In the genomic region with DNA sequence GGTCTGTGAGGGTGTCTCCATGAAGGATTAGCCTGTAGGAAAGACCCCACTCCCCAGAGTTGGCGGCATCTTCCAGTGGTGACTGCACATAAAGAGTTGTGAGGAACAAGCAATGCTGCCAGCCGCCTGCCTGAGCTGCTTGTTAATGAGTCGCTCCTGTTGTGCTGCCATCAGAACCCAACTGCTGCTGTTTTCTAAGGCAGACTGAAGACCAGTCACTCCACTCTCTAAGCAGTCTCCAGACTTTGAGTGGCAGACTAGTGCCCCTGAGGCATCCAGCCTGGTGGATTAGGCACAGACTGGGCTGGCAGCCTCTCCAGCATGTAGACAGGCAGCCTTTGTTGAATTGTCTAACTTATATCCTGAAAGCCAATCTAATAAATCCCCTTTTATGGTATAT, we compare ENCODE assay signal across 10 mouse cellular contexts.
DNase-seq lines count a peak whose midpoint lies in the region; ATAC-seq and TF ChIP-seq lines count a peak whose summit lies in the region.
"Had no signal": no experiment of that assay in that cellular context is flagged by ENCODE, and none has a peak within 500 bp of the region (broad histone marks: within the 10 kb centered on the region; RNA-seq: fewer than 3 reads in every experiment).

No protein-coding gene starts in this region.

- H3K9ac ChIP-seq in forebrain, postnatal 0 days = no peak overlapping the region
- H3K9ac ChIP-seq in limb, embryonic 13.5 days = no peak overlapping the region

- H3K4me3 ChIP-seq in forebrain, postnatal 0 days (ENCODE audit: low read depth, low read length) = no peak overlapping the region
- no peak overlapping the region for H3K4me3 ChIP-seq in limb, embryonic 13.5 days

- DNase-seq in right cerebral cortex, postnatal 10 days (ENCODE audit: low spot score in 2 of 2) = peak; percentile 70 to 74
- DNase-seq in right cerebral cortex, postnatal 36 days (ENCODE audit: low spot score in 2 of 2) = no peak
- DNase-seq in forebrain, postnatal 0 days = peak; percentile 64
- no peak for DNase-seq in adrenal gland, adult 2 months
- DNase-seq in urinary bladder, postnatal 25 days (ENCODE audit: low spot score) = no peak
- no peak for DNase-seq in spleen, postnatal 36 days (ENCODE audit: low spot score in 2 of 2)
- DNase-seq: adrenal gland, adult 8-10 months; kidney, adult 11 months; thymus, postnatal 36 days had no signal

- H3K9me3 ChIP-seq in forebrain, postnatal 0 days (ENCODE audit: low read length) = no peaks in the 10 kb centered on the region
- H3K9me3 ChIP-seq in limb, embryonic 13.5 days = no peaks in the 10 kb centered on the region

- no peaks in the 10 kb centered on the region for H3K27me3 ChIP-seq in forebrain, postnatal 0 days (ENCODE audit: insufficient read depth, low read length)
- H3K27me3 ChIP-seq in limb, embryonic 13.5 days = no peaks in the 10 kb centered on the region

- peak; percentile 78 for ATAC-seq in forebrain, postnatal 0 days
- ATAC-seq in limb, embryonic 13.5 days (ENCODE audit: low FRiP score, low read depth) = peak; percentile 48; the same call in 1 of the 2 replicates

- H3K36me3 ChIP-seq in forebrain, postnatal 0 days (ENCODE audit: insufficient read depth) = no peaks in the 10 kb centered on the region
- no peaks in the 10 kb centered on the region for H3K36me3 ChIP-seq in limb, embryonic 13.5 days

- WGBS in forebrain, postnatal 0 days = 17% methylated on average over 3 of the region's 3 CpGs
- 42% methylated on average over 3 of the region's 3 CpGs for WGBS in limb, embryonic 13.5 days

- peaks cover 18% of the 10 kb centered on the region for H3K4me1 ChIP-seq in forebrain, postnatal 0 days (ENCODE audit: insufficient read depth)
- peaks cover 23% of the 10 kb centered on the region for H3K4me1 ChIP-seq in limb, embryonic 13.5 days

- no peak overlapping the region for H3K27ac ChIP-seq in forebrain, postnatal 0 days (ENCODE audit: low read depth, low read length)
- H3K27ac ChIP-seq in limb, embryonic 13.5 days = peak overlapping the region; percentile 17; the same call in 1 of the 2 replicates

- H3K4me2 ChIP-seq in forebrain, postnatal 0 days (ENCODE audit: low read depth) = no peak overlapping the region
- H3K4me2 ChIP-seq in limb, embryonic 13.5 days (replicated peaks) = no peak overlapping the region

- TF ChIP-seq CTCF in forebrain, postnatal 0 days (IDR thresholded peaks at IDR 0.05; ENCODE audit: low read depth) = no peak

Comparison
In these comparisons a context has a peak if more than half of its experiments do, and no peak if none do; other contexts are left out.
1. DNase-seq: peak in right cerebral cortex, postnatal 10 days (2 of 2) and forebrain, postnatal 0 days (single experiment); none in right cerebral cortex, postnatal 36 days (0 of 2), adrenal gland, adult 2 months (single experiment), urinary bladder, postnatal 25 days (single experiment) and spleen, postnatal 36 days (0 of 2).